Mouse (Mus musculus) forebrain, embryonic 15.5 days (tissue): ENCODE measurements around the gene Pkp3. TPM values are rescaled to one million over a fixed set of nuclear protein-coding genes. Genes with fewer than 3 reads are reported as not detected.

Experiments used
- polyA plus RNA-seq: library from polyadenylated mRNA; unstranded; fragments of >200 nt; fragmentation: Nextera tagmentation; extraction: Ambion mirVana; gene quantifications from 2 replicates; pipeline ENCODE4 v1.2.1, GENCODE M21; 2015

Pkp3 gene
- polyA plus RNA-seq, 1 experiment from 2014 or later, result not detected

Other genes starting within 250 kb of the Pkp3 start
- not detected in 2 replicates for gene Urah, start 243.2 kb upstream of the Pkp3 start, polyA plus RNA-seq
- not detected in 2 replicates for gene Scgb1c1, start 232.7 kb upstream of the Pkp3 start, polyA plus RNA-seq
- gene Odf3, start 230.4 kb upstream of the Pkp3 start, polyA plus RNA-seq, result 0.10 TPM in 1 of 2 replicates, not detected in the other
- not detected in 2 replicates for gene Gm45785, start 221.9 kb upstream of the Pkp3 start, polyA plus RNA-seq
- gene Ric8a, start 221.3 kb upstream of the Pkp3 start, polyA plus RNA-seq, result 91.2 and 96.9 TPM in 2 replicates
- gene Bet1l, start 220.6 kb upstream of the Pkp3 start, polyA plus RNA-seq, result 44.3 and 46.9 TPM in 2 replicates
- 283 and 287 TPM in 2 replicates for gene Psmd13, start 196.2 kb upstream of the Pkp3 start, polyA plus RNA-seq
- gene Sirt3, start 195.9 kb upstream of the Pkp3 start, polyA plus RNA-seq, result 33.6 and 36.5 TPM in 2 replicates
- not detected in 2 replicates for gene Cox8b, start 177.8 kb upstream of the Pkp3 start, polyA plus RNA-seq
- 0.24 and 0.28 TPM in 2 replicates for gene Nlrp6, start 157.3 kb upstream of the Pkp3 start, polyA plus RNA-seq
- gene Pgghg, start 136.8 kb upstream of the Pkp3 start, polyA plus RNA-seq, result 8.5 and 8.7 TPM in 2 replicates
- 0.51 and 0.70 TPM in 2 replicates for gene Ifitm5, start 127.9 kb upstream of the Pkp3 start, polyA plus RNA-seq
- not detected in 2 replicates for gene Gm45717, start 122.3 kb upstream of the Pkp3 start, polyA plus RNA-seq
- 126 and 142 TPM in 2 replicates for gene Ifitm2, start 122.2 kb upstream of the Pkp3 start, polyA plus RNA-seq
- 6.5 and 7.6 TPM in 2 replicates for gene Ifitm1, start 111.0 kb upstream of the Pkp3 start, polyA plus RNA-seq
- 21.7 and 24.9 TPM in 2 replicates for gene Ifitm3, start 67.4 kb upstream of the Pkp3 start, polyA plus RNA-seq
- not detected in 2 replicates for gene Ifitm6, start 60.3 kb upstream of the Pkp3 start, polyA plus RNA-seq
- not detected in 2 replicates for gene Gm17387, start 49.1 kb upstream of the Pkp3 start, polyA plus RNA-seq
- gene B4galnt4, start 17.1 kb upstream of the Pkp3 start, polyA plus RNA-seq, result 47.3 and 50.0 TPM in 2 replicates
- gene Sigirr, start 22.4 kb downstream of the Pkp3 start, polyA plus RNA-seq, result 1.8 and 2.0 TPM in 2 replicates
- gene Ano9, start 39.6 kb downstream of the Pkp3 start, polyA plus RNA-seq, result 0.09 TPM in 1 of 2 replicates, not detected in the other
- 74.5 TPM in 2 replicates for gene Ptdss2, start 44.2 kb downstream of the Pkp3 start, polyA plus RNA-seq
- 42.3 and 44.0 TPM in 2 replicates for gene Rnh1, start 94.6 kb downstream of the Pkp3 start, polyA plus RNA-seq
- gene Hras, start 115.8 kb downstream of the Pkp3 start, polyA plus RNA-seq, result 126 and 127 TPM in 2 replicates
- 10.3 and 12.7 TPM in 2 replicates for gene Lrrc56, start 115.9 kb downstream of the Pkp3 start, polyA plus RNA-seq
- 0.75 and 1.4 TPM in 2 replicates for gene Lmntd2, start 135.9 kb downstream of the Pkp3 start, polyA plus RNA-seq
- 24.6 and 26.9 TPM in 2 replicates for gene Rassf7, start 137.6 kb downstream of the Pkp3 start, polyA plus RNA-seq
- 80.2 and 81.8 TPM in 2 replicates for gene Phrf1, start 150.6 kb downstream of the Pkp3 start, polyA plus RNA-seq
- gene Irf7, start 188.3 kb downstream of the Pkp3 start, polyA plus RNA-seq, result 1.1 and 2.3 TPM in 2 replicates
- gene Cdhr5, start 198.6 kb downstream of the Pkp3 start, polyA plus RNA-seq, result not detected in 2 replicates
- 1.4 TPM in 2 replicates for gene Sct, start 200.9 kb downstream of the Pkp3 start, polyA plus RNA-seq
- gene Drd4, start 213.8 kb downstream of the Pkp3 start, polyA plus RNA-seq, result 0.64 and 0.78 TPM in 2 replicates
- gene Deaf1, start 249.5 kb downstream of the Pkp3 start, polyA plus RNA-seq, result 140 and 142 TPM in 2 replicates
- gene Tmem80, start 249.5 kb downstream of the Pkp3 start, polyA plus RNA-seq, result 64.1 and 64.3 TPM in 2 replicates